Mouse (Mus musculus) kidney, adult 2 months (tissue): ENCODE data around the gene Fgfbp1. TPM values are rescaled to one million over a fixed set of nuclear protein-coding genes. Genes with fewer than 3 reads are reported as not detected.

Source experiments
- DNase-seq: peaks from one replicate; pipeline ENCODE4 v3.0.0; 2021
- H3K27ac ChIP-seq: fragments of 200-500 bp; 2 replicates; pipeline ENCODE4 v1.5.1; 2012; ENCODE audit warnings: low read depth, low read length, control low read depth, inconsistent platforms; ENCODE audit not compliant: insufficient read depth
- H3K27me3 ChIP-seq: fragments of 200-500 bp; replicated peaks from 2 replicates; pipeline ENCODE4 v1.6.1; 2012; ENCODE audit warnings: mild to moderate bottlenecking, moderate library complexity, low read length, inconsistent platforms; ENCODE audit not compliant: control insufficient read depth, insufficient read depth
- H3K36me3 ChIP-seq: fragments of 200-500 bp; 2 replicates; pipeline ENCODE4 v1.6.1; 2012; ENCODE audit warnings: mild to moderate bottlenecking, moderate library complexity, low read length, inconsistent platforms; ENCODE audit not compliant: control insufficient read depth, insufficient read depth
- H3K4me1 ChIP-seq: fragments of 200-500 bp; 2 replicates; pipeline ENCODE4 v1.6.1; 2011; ENCODE audit warnings: low read length; ENCODE audit not compliant: control insufficient read depth, insufficient read depth
- H3K4me3 ChIP-seq: fragments of 200-500 bp; 2 replicates; pipeline ENCODE4 v1.5.1; 2011; ENCODE audit warnings: mild to moderate bottlenecking, low read depth, low read length, control low read depth; ENCODE audit not compliant: insufficient read depth
- CTCF ChIP-seq: fragments of 200-500 bp; conservative IDR thresholded peaks from 2 replicates; pipeline ENCODE4 v1.5.1; 2011; ENCODE audit warnings: low read depth, mild to moderate bottlenecking, control low read depth, low read length, moderate library complexity, mixed read lengths; ENCODE audit not compliant: insufficient read depth, insufficient read length
- POLR2A ChIP-seq: fragments of 200-500 bp; IDR thresholded peaks from one replicate; pipeline ENCODE4 v1.6.1; 2011; ENCODE audit warnings: low read depth, low read length, control low read depth
- WGBS: fragments of 180-500 bp; shearing (Covaris S2); methylation state at CpG from one replicate; pipeline ENCODE4 v1.1.7; 2018; 5-methylcytosine and 5-hydroxymethylcytosine counted together
- polyA plus RNA-seq: library from polyadenylated mRNA; depleted of rRNA; stranded (reverse); fragments of >200 nt; gene quantifications from 2 replicates; pipeline ENCODE4 v1.2.3, GENCODE M21; 2012

The Fgfbp1 gene
- polyA plus RNA-seq, 1 experiment: 3.7 TPM

DNA sequence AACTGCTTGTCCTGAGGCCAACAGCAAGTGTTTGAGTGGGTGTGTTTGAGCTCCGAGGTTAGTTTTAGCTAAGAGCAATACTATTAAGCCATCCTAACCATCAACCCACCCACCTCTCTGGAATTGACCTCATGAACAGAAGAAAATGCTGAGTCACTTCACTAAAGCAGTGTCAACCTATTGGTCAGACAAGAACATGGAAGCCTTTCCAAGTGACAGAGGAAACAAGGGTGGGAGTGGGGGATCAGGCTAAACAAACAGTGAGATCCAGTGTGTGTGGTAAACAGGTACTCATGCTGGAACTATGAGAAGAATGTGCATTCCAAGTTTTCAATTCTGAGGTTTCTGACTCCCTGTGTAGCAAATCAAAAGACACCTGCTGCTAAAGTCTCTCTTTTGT is 1.3 kb upstream of the Fgfbp1 start:
- Histone ChIP-seq H3K4me1 (peaks cover 5% of the 10 kb centered on the region; the same call in 1 of the 2 replicates), H3K4me3 (no peak overlapping the region), H3K27ac (peak overlapping the region; percentile 11; the same call in 1 of the 2 replicates), H3K27me3 (no peaks in the 10 kb centered on the region), H3K36me3 (no peaks in the 10 kb centered on the region)
- 51% methylated on average over 1 of the region's 1 CpGs for WGBS
- DNase-seq: peak; percentile 4
- TF ChIP-seq POLR2A (no peak), CTCF (no peak)

DNA sequence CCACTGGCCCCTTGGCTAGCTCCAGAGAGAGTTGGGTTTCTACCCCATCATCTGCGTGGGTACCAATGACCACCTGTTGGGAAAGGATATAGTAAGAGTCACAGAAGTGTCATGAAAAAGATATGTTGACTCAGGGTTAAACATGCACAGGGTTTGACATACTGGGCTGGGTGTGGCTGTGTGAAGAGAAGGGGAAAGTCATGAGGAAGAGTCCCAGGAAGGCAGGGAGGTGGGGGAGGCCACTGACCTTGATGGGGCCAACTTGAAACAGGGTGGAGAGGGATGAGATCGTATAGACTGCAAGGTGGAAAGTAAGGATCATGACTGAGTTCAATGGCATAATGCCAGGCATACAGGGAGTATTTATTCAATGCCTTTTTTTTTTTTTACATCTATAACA is 1.2 kb downstream of the Fgfbp1 start:
- H3K4me1 ChIP-seq: peaks cover 5% of the 10 kb centered on the region; the same call in 1 of the 2 replicates
- 66% methylated on average over 2 of the region's 2 CpGs for WGBS
- no peaks in the 10 kb centered on the region for H3K36me3 ChIP-seq
- H3K27ac ChIP-seq: no peak overlapping the region
- H3K4me3 ChIP-seq: no peak overlapping the region
- TF ChIP-seq CTCF: no peak
- TF ChIP-seq POLR2A: no peak
- H3K27me3 ChIP-seq: no peaks in the 10 kb centered on the region
- DNase-seq: no peak

DNA sequence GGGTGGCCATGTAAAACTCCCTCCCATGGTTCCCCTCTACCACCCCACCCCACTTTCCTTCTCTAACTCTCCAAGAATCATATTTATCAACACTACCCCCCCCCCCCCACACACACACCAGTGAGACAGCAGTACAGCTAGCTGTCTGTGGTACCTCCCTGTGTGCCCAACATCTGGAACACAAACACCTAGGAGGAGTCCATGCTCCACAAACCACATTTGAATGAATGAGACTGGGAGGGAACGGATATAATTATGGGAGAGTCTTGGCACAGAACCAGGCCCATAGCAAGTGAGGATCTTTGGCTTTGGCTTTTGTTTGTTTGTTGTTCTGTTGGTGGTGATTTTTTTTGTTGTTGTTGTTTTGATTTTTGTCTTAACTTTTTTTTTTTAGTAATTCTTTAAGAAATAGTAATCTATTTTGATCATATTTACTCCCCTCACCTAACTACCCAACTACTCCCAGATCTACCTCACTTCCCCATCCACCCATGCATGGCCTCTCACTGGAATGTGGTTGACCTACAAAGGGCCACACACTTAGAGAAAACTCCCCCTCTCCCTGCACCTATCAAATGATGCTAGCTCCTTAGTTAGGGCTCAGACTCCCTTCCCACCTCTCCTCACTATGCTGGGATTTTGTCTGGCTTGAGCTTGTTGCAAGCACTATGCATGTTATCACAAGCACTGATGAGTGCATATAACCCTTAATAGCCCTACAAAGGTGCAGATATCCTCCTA is 4.6 kb downstream of the Fgfbp1 start:
- no peaks in the 10 kb centered on the region for H3K27me3 ChIP-seq
- H3K36me3 ChIP-seq: no peaks in the 10 kb centered on the region
- H3K4me3 ChIP-seq: no peak overlapping the region
- peak; percentile 18 for DNase-seq
- WGBS: 48% methylated on average over 1 of the region's 1 CpGs
- no peak overlapping the region for H3K27ac ChIP-seq
- TF ChIP-seq POLR2A (no peak), CTCF (no peak)
- no peaks in the 10 kb centered on the region; the same call in 1 of the 2 replicates for H3K4me1 ChIP-seq

DNA sequence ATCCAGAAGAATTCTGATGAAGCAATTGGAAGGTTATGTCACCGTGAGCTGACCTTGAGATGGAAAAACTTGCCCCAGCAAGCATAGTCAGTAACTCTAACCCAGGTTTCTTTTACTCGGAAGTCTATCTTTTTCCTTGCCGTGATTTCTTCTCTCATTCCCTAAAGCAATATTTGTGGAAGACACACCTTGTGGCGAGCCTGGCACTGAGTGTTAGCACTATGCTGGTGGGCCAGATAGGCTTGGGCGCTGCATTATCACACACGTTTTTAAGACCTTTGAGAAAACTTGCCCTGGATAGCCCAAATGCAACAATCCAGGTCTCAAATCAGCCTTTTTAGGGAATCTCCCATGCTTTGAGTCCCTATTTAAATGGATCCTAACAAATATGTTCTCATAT is 7.4 kb downstream of the Fgfbp1 start:
- WGBS: 83% methylated on average over 6 of the region's 6 CpGs
- Histone ChIP-seq H3K4me3 (no peak overlapping the region), H3K4me1 (no peaks in the 10 kb centered on the region; the same call in 1 of the 2 replicates), H3K27me3 (no peaks in the 10 kb centered on the region), H3K27ac (no peak overlapping the region), H3K36me3 (no peaks in the 10 kb centered on the region)
- TF ChIP-seq POLR2A: no peak
- no peak for TF ChIP-seq CTCF
- no peak for DNase-seq

DNA sequence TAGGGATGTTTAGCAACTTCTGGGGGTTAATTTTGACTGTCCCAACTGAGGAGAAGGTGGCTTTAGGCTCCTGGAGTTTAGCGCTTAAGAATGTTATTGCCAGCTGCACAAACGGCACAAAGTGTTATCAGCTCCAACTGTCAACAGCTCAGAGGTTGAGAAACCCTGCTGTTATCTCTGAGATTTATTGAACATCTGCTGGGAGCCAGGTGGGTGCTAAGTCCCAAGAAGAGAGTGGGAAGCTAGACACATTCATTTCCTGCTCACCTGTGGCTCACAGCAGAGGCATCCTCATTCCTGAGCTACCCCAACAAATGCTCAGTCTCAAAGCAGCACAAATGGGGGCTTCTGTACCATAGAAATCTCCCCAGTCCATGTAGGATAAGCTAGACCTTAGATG is 10.4 kb downstream of the Fgfbp1 start:
- Histone ChIP-seq H3K27me3 (no peaks in the 10 kb centered on the region), H3K36me3 (no peaks in the 10 kb centered on the region), H3K4me1 (no peaks in the 10 kb centered on the region; the same call in 1 of the 2 replicates), H3K27ac (no peak overlapping the region), H3K4me3 (no peak overlapping the region)
- 68% methylated on average over 2 of the region's 2 CpGs for WGBS
- TF ChIP-seq POLR2A (no peak), CTCF (no peak)
- DNase-seq: no peak

DNA sequence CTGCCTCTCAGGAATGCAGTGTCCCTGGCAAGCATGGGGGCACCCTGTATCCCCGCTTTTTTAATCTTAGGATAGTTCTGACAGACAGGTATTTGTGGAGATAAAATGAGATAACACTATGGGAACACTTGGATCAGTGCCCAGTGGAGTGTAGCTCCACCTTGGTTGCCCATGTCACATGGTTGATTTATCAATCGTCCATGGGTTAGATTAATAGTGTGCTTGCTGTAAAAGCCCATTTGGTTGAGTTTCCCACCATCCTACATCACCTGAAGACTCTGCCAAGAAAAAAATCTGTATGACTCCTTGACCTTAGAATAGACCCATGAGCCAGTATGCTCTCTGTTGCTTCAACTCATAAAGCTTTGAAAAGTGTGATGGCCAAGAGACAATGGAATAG is 11.0 kb downstream of the Fgfbp1 start:
- DNase-seq: no peak
- TF ChIP-seq CTCF: no peak
- Histone ChIP-seq H3K27ac (no peak overlapping the region), H3K27me3 (no peaks in the 10 kb centered on the region), H3K4me1 (no peaks in the 10 kb centered on the region; the same call in 1 of the 2 replicates), H3K4me3 (no peak overlapping the region), H3K36me3 (no peaks in the 10 kb centered on the region)
- 77% methylated on average over 2 of the region's 2 CpGs for WGBS

DNA sequence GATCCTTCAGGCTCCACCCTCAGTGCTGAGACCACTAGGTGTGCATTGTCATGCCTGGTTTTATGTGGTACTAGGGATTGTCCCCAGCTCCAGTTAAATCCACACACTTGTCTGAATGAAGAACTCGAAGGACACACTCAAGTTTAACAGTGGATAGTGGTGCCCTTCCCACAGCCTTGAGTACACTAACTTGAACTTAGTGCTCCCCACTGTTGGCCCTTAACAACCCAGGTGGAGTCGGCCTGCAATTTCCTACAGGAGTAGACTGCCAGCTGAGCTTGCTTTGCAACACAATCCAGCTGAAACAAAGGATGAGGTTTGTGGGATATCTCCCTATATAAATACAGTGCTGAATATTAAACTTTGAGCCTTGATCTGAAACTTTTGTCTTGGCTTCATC is 12.9 kb downstream of the Fgfbp1 start:
- no peak overlapping the region for H3K4me3 ChIP-seq
- no peaks in the 10 kb centered on the region for H3K27me3 ChIP-seq
- no peaks in the 10 kb centered on the region for H3K4me1 ChIP-seq
- WGBS: 61% methylated on average over 2 of the region's 2 CpGs
- DNase-seq: no peak
- H3K27ac ChIP-seq: no peak overlapping the region
- no peak for TF ChIP-seq POLR2A
- no peaks in the 10 kb centered on the region for H3K36me3 ChIP-seq

DNA sequence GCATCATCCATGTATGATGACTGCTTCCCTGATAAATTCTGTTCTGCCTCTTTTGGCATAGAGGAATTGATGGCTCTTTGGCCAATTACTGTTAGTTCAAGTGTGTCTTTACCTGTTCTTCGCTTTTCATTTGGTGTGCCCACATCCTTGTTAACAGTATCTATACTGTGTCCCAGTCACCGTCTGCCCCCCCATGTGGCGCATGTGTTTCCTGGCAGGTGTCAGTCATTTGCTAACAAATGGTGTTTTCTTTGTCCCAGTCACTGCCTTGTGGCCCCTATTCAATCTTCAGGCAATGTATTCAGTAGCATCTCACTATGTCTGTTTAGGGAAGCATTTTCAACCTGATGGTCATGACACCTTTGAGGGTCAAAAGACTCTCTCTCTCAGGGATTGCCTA is 20.5 kb downstream of the Fgfbp1 start:
- H3K27ac ChIP-seq: no peak overlapping the region
- H3K36me3 ChIP-seq: no peaks in the 10 kb centered on the region
- no peaks in the 10 kb centered on the region for H3K4me1 ChIP-seq
- 96% methylated on average over 3 of the region's 3 CpGs for WGBS
- H3K4me3 ChIP-seq: no peak overlapping the region
- no peak for DNase-seq
- no peaks in the 10 kb centered on the region for H3K27me3 ChIP-seq
- TF ChIP-seq CTCF: no peak
- no peak for TF ChIP-seq POLR2A
